Mouse (Mus musculus) c-Kit-positive CD71-positive TER-119-positive erythroid progenitor cells, embryonic 14.5 days (primary cell): ENCODE results near the gene Mag.

Experiments
- DNase-seq: peaks from one replicate; pipeline ENCODE4 v3.0.0-alpha.2; 2013; ENCODE audit warnings: low spot score

Mag gene

GRCm38 (mm10) chr7:30873083-30873482, 41.6 kb downstream of the Mag start:
- peak; percentile 25 for DNase-seq

- no peak for DNase-seq
Observed at GRCm38 (mm10) chr7:30863386-30863785, 51.3 kb downstream of the Mag start.

- no peak for DNase-seq
Observed at GRCm38 (mm10) chr7:30861464-30861863, 53.2 kb downstream of the Mag start, which contains the start of gene Ffar1. Gene Ffar1 (minus strand): TSS chr7:30861564.

- DNase-seq: peak; percentile 36
Observed at GRCm38 (mm10) chr7:30859635-30860402, 54.9 kb downstream of the Mag start.

GRCm38 (mm10) chr7:30859290-30859634, 55.4 kb downstream of the Mag start:
- peak; percentile 29 for DNase-seq

GRCm38 (mm10) chr7:30857746-30858145, 56.9 kb downstream of the Mag start:
- DNase-seq: no peak

- DNase-seq: no peak
Observed at GRCm38 (mm10) chr7:30856078-30856477, 58.6 kb downstream of the Mag start, which contains the start of gene Ffar3. Gene Ffar3 (minus strand): TSS chr7:30856178.

- DNase-seq: no peak
Observed at GRCm38 (mm10) chr7:30851421-30851820, 63.3 kb downstream of the Mag start.
